Mouse (Mus musculus): ENCODE results near the gene Rab3il1.

Gene Rab3il1

GRCm38 (mm10) chr19:10062862-10063261 is 61.4 kb downstream of the Rab3il1 start:
- DNase-seq, result no peak

- DNase-seq, result no peak
These were observed 62.9 kb downstream of the Rab3il1 start for GRCm38 (mm10) chr19:10064173-10065012.

- no peak for DNase-seq
These were observed 64.2 kb downstream of the Rab3il1 start for GRCm38 (mm10) chr19:10065465-10066188.

- DNase-seq, result no peak
These were observed 64.7 kb downstream of the Rab3il1 start for GRCm38 (mm10) chr19:10066189-10066500.

- DNase-seq, result no peak
These were observed 65.0 kb downstream of the Rab3il1 start for GRCm38 (mm10) chr19:10066502-10066901.

- DNase-seq, result no peak
These were observed 66.2 kb downstream of the Rab3il1 start for GRCm38 (mm10) chr19:10067701-10068100.

- no peak for DNase-seq
These were observed 68.9 kb downstream of the Rab3il1 start for GRCm38 (mm10) chr19:10070186-10070980.

- DNase-seq, result no peak
These were observed 69.7 kb downstream of the Rab3il1 start for GRCm38 (mm10) chr19:10071166-10071565.

GRCm38 (mm10) chr19:10071892-10072291 is 70.4 kb downstream of the Rab3il1 start:
- no peak for DNase-seq

- no peak for DNase-seq
These were observed 71.7 kb downstream of the Rab3il1 start for GRCm38 (mm10) chr19:10073145-10073544.

GRCm38 (mm10) chr19:10078392-10078791 is 76.9 kb downstream of the Rab3il1 start:
- no peak for DNase-seq

- no peak for DNase-seq
These were observed 78.9 kb downstream of the Rab3il1 start for GRCm38 (mm10) chr19:10080384-10080783.

- no peak for DNase-seq
These were observed 80.6 kb downstream of the Rab3il1 start for GRCm38 (mm10) chr19:10082105-10082504.

- DNase-seq, result no peak
These were observed 84.0 kb downstream of the Rab3il1 start for GRCm38 (mm10) chr19:10085454-10085853.

GRCm38 (mm10) chr19:10086976-10087375 is 85.5 kb downstream of the Rab3il1 start:
- DNase-seq, result no peak

Data from cerebellum, adult 11-12 months (tissue).